Mouse (Mus musculus) erythroblast, adult 5-6 weeks (primary cell): ENCODE measurements around the gene Clec12b. TPM values are rescaled to one million over a fixed set of nuclear protein-coding genes. Genes with fewer than 3 reads are reported as not detected.
A peak's percentile ranks its signal among the peaks of the same experiment; 100 is the strongest.
"Not testable (repeated sequence)": the region's sequence is repeated elsewhere in the genome, so short reads cannot be mapped to it uniquely, and the experiment has no call there.

ENCODE experiments used
- ATAC-seq: replicated peaks from 2 replicates; pipeline ENCODE4 v1.8.0; 2016; ENCODE audit warnings: moderate number of reproducible peaks, mild to moderate bottlenecking, moderate TSS enrichment, inconsistent platforms; ENCODE audit not compliant: poor library complexity, low FRiP score, severe bottlenecking
- total RNA-seq, 2 experiments: library from RNA; stranded (forward) in 1 of 2; stranded (reverse) in 1 of 2; fragments of 150-400 nt in 1 of 2; fragments of 200-764, 138-1000 nt in 1 of 2; gene quantifications; 2 replicates each; pipeline versions ENCODE4 v1.2.3 to v1.2.4; 2015 to 2017; ENCODE audit warnings: low replicate concordance in 2 of 2

The Clec12b gene
- total RNA-seq, 2 experiments from 2014 or later = not detected

- no peak for ATAC-seq
These were observed 5.2 kb downstream of the Clec12b start for GRCm38 (mm10) chr6:129380454-129380853.

- no peak for ATAC-seq
These were observed 10.7 kb downstream of the Clec12b start for GRCm38 (mm10) chr6:129374937-129375471.

- no peak for ATAC-seq
These were observed 16.1 kb downstream of the Clec12b start for GRCm38 (mm10) chr6:129369374-129370132.

GRCm38 (mm10) chr6:129365959-129366359, 19.7 kb downstream of the Clec12b start:
- peak; percentile 77 for ATAC-seq

- ATAC-seq = no peak
These were observed 21.7 kb downstream of the Clec12b start for GRCm38 (mm10) chr6:129363942-129364341.

GRCm38 (mm10) chr6:129359515-129359914, 26.2 kb downstream of the Clec12b start:
- ATAC-seq = no peak

GRCm38 (mm10) chr6:129356430-129356829, 29.2 kb downstream of the Clec12b start:
- no peak for ATAC-seq

GRCm38 (mm10) chr6:129355774-129356173, 29.9 kb downstream of the Clec12b start:
- no peak for ATAC-seq

- no peak for ATAC-seq
These were observed 34.6 kb downstream of the Clec12b start for GRCm38 (mm10) chr6:129351091-129351490.

- ATAC-seq = no peak
These were observed 35.9 kb downstream of the Clec12b start for GRCm38 (mm10) chr6:129349524-129350352.

GRCm38 (mm10) chr6:129344408-129344807, 41.3 kb downstream of the Clec12b start:
- ATAC-seq = no peak

- ATAC-seq = not testable (repeated sequence)
These were observed 43.3 kb downstream of the Clec12b start, which contains the start of gene Clec12a for GRCm38 (mm10) chr6:129342391-129342790. Clec12a (plus strand) TSS chr6:129342691.

GRCm38 (mm10) chr6:129337751-129338150, 47.9 kb downstream of the Clec12b start:
- no peak for ATAC-seq

- no peak for ATAC-seq
These were observed 52.0 kb downstream of the Clec12b start for GRCm38 (mm10) chr6:129333674-129334078.

- no peak for ATAC-seq
These were observed 54.1 kb downstream of the Clec12b start, which contains the start of gene 4922502D21Rik for GRCm38 (mm10) chr6:129331610-129332009. 4922502D21Rik (minus strand) TSS chr6:129331796.

- ATAC-seq = no peak
These were observed 59.0 kb downstream of the Clec12b start for GRCm38 (mm10) chr6:129326568-129327150.

- no peak for ATAC-seq
These were observed 59.7 kb downstream of the Clec12b start for GRCm38 (mm10) chr6:129326016-129326415.
